Mouse (Mus musculus) MEL (cell line): ENCODE measurements at regions not wholly inside any gene's neighbourhood (a gene's known extent, or its start where the extent isn't known, plus 50 kb on each side); places are given as distances from the start of the nearest gene placed in this dataset.

Source experiments
- DNase-seq: peaks from one replicate; pipeline ENCODE4 v3.0.0; 2011; ENCODE audit warnings: low read depth, low spot score
- H3K27ac ChIP-seq: 2 replicates; pipeline ENCODE4 v1.5.1; 2012; ENCODE audit warnings: low read depth, mild to moderate bottlenecking, control low read depth, low read length, moderate library complexity; ENCODE audit not compliant: control insufficient read depth
- H3K27me3 ChIP-seq, 2 experiments: fragments of 150-350 bp in 1 of 2; sonication (generic) in 1 of 2; 2 replicates each; pipeline ENCODE4 v1.6.1; 2012; ENCODE audit warnings: low read length in 2 of 2, mild to moderate bottlenecking in 2 of 2, improper control_type of control experiment in 1 of 2, moderate library complexity in 1 of 2; ENCODE audit not compliant: insufficient read depth in 2 of 2, control insufficient read depth in 1 of 2
- H3K36me3 ChIP-seq, 2 experiments: 2 replicates each; pipeline ENCODE4 v1.6.1; 2012 to 2014; ENCODE audit warnings: low read length in 2 of 2, improper control_type of control experiment in 1 of 2, inconsistent platforms in 1 of 2, mild to moderate bottlenecking in 1 of 2; ENCODE audit not compliant: insufficient read depth in 2 of 2, control insufficient read depth in 1 of 2
- H3K4me1 ChIP-seq, 2 experiments: fragments of 150-350 bp in 1 of 2; sonication (generic) in 1 of 2; 2 replicates each; pipeline ENCODE4 v1.6.1; 2012; ENCODE audit warnings: low read length in 2 of 2, improper control_type of control experiment in 1 of 2, mild to moderate bottlenecking in 1 of 2; ENCODE audit not compliant: insufficient read depth in 2 of 2, control insufficient read depth in 1 of 2
- H3K4me3 ChIP-seq, 2 experiments: fragments of 150-350 bp in 1 of 2; sonication (generic) in 1 of 2; 2 replicates each; pipeline ENCODE4 v1.5.1; 2012; ENCODE audit warnings: low read depth in 2 of 2, low read length in 2 of 2, mild to moderate bottlenecking in 2 of 2, moderate library complexity in 2 of 2, control low read depth in 1 of 2, improper control_type of control experiment in 1 of 2; ENCODE audit not compliant: control insufficient read depth in 1 of 2, insufficient read depth in 1 of 2
- H3K79me2 ChIP-seq: 2 replicates; pipeline ENCODE4 v1.6.1; 2012; ENCODE audit warnings: mild to moderate bottlenecking, low read length, moderate library complexity; ENCODE audit not compliant: control insufficient read depth, poor library complexity, insufficient read depth
- H3K9ac ChIP-seq: 2 replicates; pipeline ENCODE4 v1.6.1; 2012; ENCODE audit warnings: low read depth, mild to moderate bottlenecking, control low read depth, low read length, moderate library complexity; ENCODE audit not compliant: control insufficient read depth, poor library complexity, severe bottlenecking
- H3K9me3 ChIP-seq: fragments of 150-350 bp; sonication (generic); replicated peaks from 2 replicates; pipeline ENCODE4 v1.6.1; 2012; ENCODE audit warnings: mild to moderate bottlenecking, low read length, improper control_type of control experiment, moderate library complexity; ENCODE audit not compliant: insufficient read depth
- ELF1 ChIP-seq: IDR thresholded peaks from 2 replicates; pipeline ENCODE4 v1.6.1; 2014; ENCODE audit warnings: low read depth, mild to moderate bottlenecking, inconsistent platforms, low read length, improper control_type of control experiment, moderate library complexity
- ETS1 ChIP-seq: IDR thresholded peaks from 2 replicates; pipeline ENCODE4 v1.6.1; 2012; ENCODE audit warnings: low read depth, mild to moderate bottlenecking, inconsistent platforms, low read length, improper control_type of control experiment, moderate library complexity
- GABPA ChIP-seq: IDR thresholded peaks from 2 replicates; pipeline ENCODE4 v1.6.1; 2012; ENCODE audit warnings: low read depth, mild to moderate bottlenecking, inconsistent platforms, low read length, improper control_type of control experiment, moderate library complexity
- GATA1 ChIP-seq: IDR thresholded peaks from 2 replicates; pipeline ENCODE4 v1.6.1; 2011; ENCODE audit warnings: low read depth, low read length, improper control_type of control experiment
- KAT2A ChIP-seq: conservative IDR thresholded peaks from 2 replicates; pipeline ENCODE4 v1.6.1; 2012; ENCODE audit warnings: low read depth, low read length, improper control_type of control experiment, inconsistent platforms
- MAFK ChIP-seq: IDR thresholded peaks from 2 replicates; pipeline ENCODE4 v1.6.1; 2011; ENCODE audit warnings: low read depth, mild to moderate bottlenecking, low read length, improper control_type of control experiment, borderline replicate concordance
- MAZ ChIP-seq: IDR thresholded peaks from 2 replicates; pipeline ENCODE4 v1.6.1; 2012; ENCODE audit warnings: low read depth, mild to moderate bottlenecking, inconsistent platforms, low read length, improper control_type of control experiment
- MEF2A ChIP-seq: IDR thresholded peaks from 2 replicates; pipeline ENCODE4 v1.6.1; 2014; ENCODE audit warnings: low read depth, mild to moderate bottlenecking, inconsistent platforms, low read length, improper control_type of control experiment; ENCODE audit not compliant: poor library complexity, insufficient replicate concordance, severe bottlenecking; ENCODE audit errors: extremely low read depth
- MXI1 ChIP-seq: IDR thresholded peaks from 2 replicates; pipeline ENCODE4 v1.6.1; 2011; ENCODE audit warnings: mild to moderate bottlenecking, low read depth, low read length, improper control_type of control experiment
- MYC ChIP-seq: IDR thresholded peaks from 2 replicates; pipeline ENCODE4 v1.6.1; 2011; ENCODE audit warnings: low read depth, mild to moderate bottlenecking, low read length, improper control_type of control experiment, moderate library complexity
- NELFE ChIP-seq: IDR thresholded peaks from 2 replicates; pipeline ENCODE4 v1.6.1; 2011; ENCODE audit warnings: low read depth, low read length, improper control_type of control experiment
- NRF1 ChIP-seq: IDR thresholded peaks from 2 replicates; pipeline ENCODE4 v1.6.1; 2014; ENCODE audit warnings: low read depth, mild to moderate bottlenecking, inconsistent platforms, low read length, improper control_type of control experiment, moderate library complexity; ENCODE audit not compliant: poor library complexity, insufficient read depth, severe bottlenecking
- POLR2A ChIP-seq, 2 experiments: IDR thresholded peaks; 2 replicates each; pipeline ENCODE4 v1.6.1; 2011 to 2012; ENCODE audit warnings: low read length in 2 of 2, mild to moderate bottlenecking in 2 of 2, control low read depth in 1 of 2, improper control_type of control experiment in 1 of 2, low read depth in 1 of 2, moderate library complexity in 1 of 2; ENCODE audit not compliant: control insufficient read depth in 1 of 2, insufficient read depth in 1 of 2, poor library complexity in 1 of 2
- POLR2AphosphoS2 ChIP-seq: IDR thresholded peaks from 2 replicates; pipeline ENCODE4 v1.6.1; 2011; ENCODE audit warnings: low read length, improper control_type of control experiment
- SIN3A ChIP-seq: IDR thresholded peaks from 2 replicates; pipeline ENCODE4 v1.6.1; 2012; ENCODE audit warnings: low read length, improper control_type of control experiment, inconsistent platforms
- TAL1 ChIP-seq: IDR thresholded peaks from 2 replicates; pipeline ENCODE4 v1.6.1; 2012; ENCODE audit warnings: mild to moderate bottlenecking, inconsistent platforms, low read length, moderate library complexity, mixed read lengths
- TBP ChIP-seq: IDR thresholded peaks from 2 replicates; pipeline ENCODE4 v1.8.0; 2011; ENCODE audit warnings: low read depth, low read length, improper control_type of control experiment
- USF1 ChIP-seq: IDR thresholded peaks from 2 replicates; pipeline ENCODE4 v1.6.1; 2014; ENCODE audit warnings: low read depth, mild to moderate bottlenecking, inconsistent platforms, low read length, improper control_type of control experiment, moderate library complexity
- USF2 ChIP-seq, 2 experiments: IDR thresholded peaks; 2 replicates each; pipeline ENCODE4 v1.6.1; 2011 to 2012; ENCODE audit warnings: improper control_type of control experiment in 2 of 2, low read length in 2 of 2, borderline replicate concordance in 1 of 2, inconsistent platforms in 1 of 2, low read depth in 1 of 2, mild to moderate bottlenecking in 1 of 2; ENCODE audit not compliant: insufficient read depth in 1 of 2
- ZC3H11A ChIP-seq: IDR thresholded peaks from 2 replicates; pipeline ENCODE4 v1.6.1; 2012; ENCODE audit warnings: low read depth, mild to moderate bottlenecking, inconsistent platforms, low read length, improper control_type of control experiment
- ZKSCAN1 ChIP-seq: IDR thresholded peaks from 2 replicates; pipeline ENCODE4 v1.6.1; 2012; ENCODE audit warnings: low read depth, mild to moderate bottlenecking, inconsistent platforms, low read length, improper control_type of control experiment, moderate library complexity
- ZNF384 ChIP-seq: IDR thresholded peaks from 2 replicates; pipeline ENCODE4 v1.6.1; 2012; ENCODE audit warnings: low read depth, mild to moderate bottlenecking, inconsistent platforms, low read length, improper control_type of control experiment

GRCm38 (mm10) chr7:37089726-37090125 lies 391.8 kb downstream of the Tshz3 start:
- H3K9me3 ChIP-seq: no peaks in the 10 kb centered on the region
- no peaks in the 10 kb centered on the region for H3K27me3 ChIP-seq
- H3K79me2 ChIP-seq: no peaks in the 10 kb centered on the region
- no peaks in the 10 kb centered on the region for H3K4me1 ChIP-seq
- TF ChIP-seq MXI1 (no peak), SIN3A (no peak), MAFK (no peak), ELF1 (no peak)
- H3K27ac ChIP-seq: no peak overlapping the region
- no peak overlapping the region for H3K9ac ChIP-seq
- H3K4me3 ChIP-seq: no peak overlapping the region
- no peaks in the 10 kb centered on the region for H3K36me3 ChIP-seq
- DNase-seq: no peak

GRCm38 (mm10) chr7:37092572-37092971 lies 394.7 kb downstream of the Tshz3 start:
- H3K27me3 ChIP-seq: no peaks in the 10 kb centered on the region
- H3K9me3 ChIP-seq: no peaks in the 10 kb centered on the region
- TF ChIP-seq USF2 (IDR thresholded peaks at IDR 0.05; ENCODE audit: borderline replicate concordance in 1 of 2, insufficient read depth in 1 of 2, low read depth in 1 of 2, low read length in 2 of 2): no peak
- TF ChIP-seq MYC: no peak
- TF ChIP-seq ZNF384: no peak
- TF ChIP-seq GABPA: no peak
- TF ChIP-seq ETS1: no peak
- TF ChIP-seq MEF2A: no peak
- TF ChIP-seq TBP: no peak
- TF ChIP-seq MXI1: no peak
- no peak for TF ChIP-seq MAFK
- no peak for TF ChIP-seq TAL1
- no peak for TF ChIP-seq NELFE
- no peak for TF ChIP-seq NRF1
- DNase-seq: no peak
- no peak overlapping the region for H3K9ac ChIP-seq
- H3K4me1 ChIP-seq: no peaks in the 10 kb centered on the region
- H3K36me3 ChIP-seq: no peaks in the 10 kb centered on the region
- H3K79me2 ChIP-seq: no peaks in the 10 kb centered on the region
- H3K4me3 ChIP-seq: no peak overlapping the region
- no peak overlapping the region for H3K27ac ChIP-seq

GRCm38 (mm10) chr7:37093721-37094120 lies 395.8 kb downstream of the Tshz3 start:
- H3K36me3 ChIP-seq: no peaks in the 10 kb centered on the region
- no peaks in the 10 kb centered on the region for H3K79me2 ChIP-seq
- H3K27me3 ChIP-seq: no peaks in the 10 kb centered on the region
- H3K9me3 ChIP-seq: no peaks in the 10 kb centered on the region
- H3K9ac ChIP-seq: no peak overlapping the region
- no peaks in the 10 kb centered on the region for H3K4me1 ChIP-seq
- DNase-seq: no peak
- TF ChIP-seq USF1 (no peak), ZKSCAN1 (no peak), TBP (no peak), POLR2AphosphoS2 (no peak), NELFE (no peak), GATA1 (no peak), MXI1 (no peak), MEF2A (no peak), ZC3H11A (no peak), MAZ (no peak), USF2 (IDR thresholded peaks at IDR 0.05; ENCODE audit: borderline replicate concordance in 1 of 2, insufficient read depth in 1 of 2, low read depth in 1 of 2, low read length in 2 of 2) (no peak), KAT2A (no peak), POLR2A (IDR thresholded peaks at IDR 0.05; ENCODE audit: control insufficient read depth in 1 of 2, insufficient read depth in 1 of 2, low read depth in 1 of 2, low read length in 2 of 2, poor library complexity in 1 of 2) (no peak)
- no peak overlapping the region for H3K27ac ChIP-seq
- no peak overlapping the region for H3K4me3 ChIP-seq
